Mouse (Mus musculus): Measurements from ENCODE around the gene Dgki. TPM values are rescaled to one million over a fixed set of nuclear protein-coding genes. Genes with fewer than 3 reads are reported as not detected.

Dgki gene
- total and polyA plus RNA-seq, 2 experiments from 2014 or later, result 4.6 to 26.9 TPM

DNA sequence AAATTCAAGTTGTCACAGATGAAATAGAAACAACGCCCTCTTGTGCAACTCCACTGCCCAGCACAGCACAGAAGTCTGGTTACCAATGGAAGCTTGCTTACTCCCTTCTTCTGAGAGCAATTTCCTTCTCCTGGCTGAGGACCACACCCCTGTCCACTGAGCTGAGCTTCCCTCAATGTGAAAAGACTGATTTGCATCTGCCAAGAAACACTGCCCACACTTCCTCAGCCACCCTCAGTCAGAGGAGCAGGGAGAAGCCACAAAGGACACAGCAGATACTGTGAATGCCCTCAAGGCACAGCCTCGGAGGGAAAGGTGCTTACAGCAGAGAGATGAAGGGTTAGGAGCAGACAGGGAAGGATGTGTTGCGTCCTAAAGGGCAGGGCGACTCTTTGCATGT lies 149.9 kb downstream of the Dgki start:
- 73% methylated on average over 4 of the region's 4 CpGs for WGBS
- H3K36me3 ChIP-seq (ENCODE audit: insufficient read depth, low read length), result no peaks in the 10 kb centered on the region
- ATAC-seq (ENCODE audit: low FRiP score) (no peak), DNase-seq (ENCODE audit: low spot score) (no peak)
- H3K4me2 ChIP-seq (ENCODE audit: low read depth, low read length, poor library complexity, severe bottlenecking), result no peak overlapping the region
- H3K27me3 ChIP-seq (ENCODE audit: insufficient read depth, low read length), result no peaks in the 10 kb centered on the region
- no peak overlapping the region for H3K4me3 ChIP-seq (ENCODE audit: low read depth, low read length)
- TF ChIP-seq CTCF (IDR thresholded peaks at IDR 0.05), result no peak
- no peaks in the 10 kb centered on the region for H3K9me3 ChIP-seq (ENCODE audit: low read length)
- no peak overlapping the region for H3K27ac ChIP-seq (ENCODE audit: low read depth, low read length)
- H3K9ac ChIP-seq (replicated peaks; ENCODE audit: low read length, poor library complexity, severe bottlenecking), result no peak overlapping the region
- H3K4me1 ChIP-seq (ENCODE audit: insufficient read depth, low read length), result no peaks in the 10 kb centered on the region

GRCm38 (mm10) chr6:37149196-37149595 lies 150.8 kb downstream of the Dgki start:
- Histone ChIP-seq H3K36me3 (ENCODE audit: insufficient read depth, low read length) (no peaks in the 10 kb centered on the region), H3K27ac (ENCODE audit: low read depth, low read length) (no peak overlapping the region), H3K9me3 (ENCODE audit: low read length) (no peaks in the 10 kb centered on the region), H3K4me2 (ENCODE audit: low read depth, low read length, poor library complexity, severe bottlenecking) (no peak overlapping the region), H3K27me3 (ENCODE audit: insufficient read depth, low read length) (no peaks in the 10 kb centered on the region), H3K4me3 (ENCODE audit: low read depth, low read length) (no peak overlapping the region), H3K9ac (replicated peaks; ENCODE audit: low read length, poor library complexity, severe bottlenecking) (no peak overlapping the region), H3K4me1 (ENCODE audit: insufficient read depth, low read length) (0 out of 2 replicates have a peak, but pooled peaks cover 2% of the 10 kb centered on the region)
- no peak for TF ChIP-seq CTCF (IDR thresholded peaks at IDR 0.05)
- ATAC-seq (ENCODE audit: low FRiP score), result no peak
- DNase-seq (ENCODE audit: low spot score), result no peak
- 95% methylated on average over 6 of the region's 6 CpGs for WGBS

GRCm38 (mm10) chr6:37147431-37148022 lies 152.5 kb downstream of the Dgki start:
- H3K36me3 ChIP-seq (ENCODE audit: insufficient read depth, low read length), result no peaks in the 10 kb centered on the region
- no peak overlapping the region for H3K27ac ChIP-seq (ENCODE audit: low read depth, low read length)
- WGBS, result 91% methylated on average over 4 of the region's 4 CpGs
- no peak overlapping the region for H3K4me3 ChIP-seq (ENCODE audit: low read depth, low read length)
- H3K4me2 ChIP-seq (ENCODE audit: low read depth, low read length, poor library complexity, severe bottlenecking), result no peak overlapping the region
- no peak for ATAC-seq (ENCODE audit: low FRiP score)
- H3K27me3 ChIP-seq (ENCODE audit: insufficient read depth, low read length), result no peaks in the 10 kb centered on the region
- H3K9me3 ChIP-seq (ENCODE audit: low read length), result no peaks in the 10 kb centered on the region
- DNase-seq (ENCODE audit: low spot score), result no peak
- 0 out of 2 replicates have a peak, but pooled peaks cover 2% of the 10 kb centered on the region for H3K4me1 ChIP-seq (ENCODE audit: insufficient read depth, low read length)
- TF ChIP-seq CTCF (IDR thresholded peaks at IDR 0.05), result no peak
- H3K9ac ChIP-seq (replicated peaks; ENCODE audit: low read length, poor library complexity, severe bottlenecking), result no peak overlapping the region

GRCm38 (mm10) chr6:37143867-37144163 lies 156.2 kb downstream of the Dgki start:
- H3K27me3 ChIP-seq (ENCODE audit: insufficient read depth, low read length), result no peaks in the 10 kb centered on the region
- ATAC-seq (ENCODE audit: low FRiP score) (no peak), DNase-seq (ENCODE audit: low spot score) (no peak)
- H3K27ac ChIP-seq (ENCODE audit: low read depth, low read length), result no peak overlapping the region
- H3K4me1 ChIP-seq (ENCODE audit: insufficient read depth, low read length), result 0 out of 2 replicates have a peak, but pooled peaks cover 2% of the 10 kb centered on the region
- no peak for TF ChIP-seq CTCF (IDR thresholded peaks at IDR 0.05)
- no peak overlapping the region for H3K9ac ChIP-seq (replicated peaks; ENCODE audit: low read length, poor library complexity, severe bottlenecking)
- H3K4me2 ChIP-seq (ENCODE audit: low read depth, low read length, poor library complexity, severe bottlenecking), result no peak overlapping the region
- no peaks in the 10 kb centered on the region for H3K9me3 ChIP-seq (ENCODE audit: low read length)
- WGBS, result 81% methylated on average over 4 of the region's 4 CpGs
- H3K36me3 ChIP-seq (ENCODE audit: insufficient read depth, low read length), result no peaks in the 10 kb centered on the region
- H3K4me3 ChIP-seq (ENCODE audit: low read depth, low read length), result no peak overlapping the region

DNA sequence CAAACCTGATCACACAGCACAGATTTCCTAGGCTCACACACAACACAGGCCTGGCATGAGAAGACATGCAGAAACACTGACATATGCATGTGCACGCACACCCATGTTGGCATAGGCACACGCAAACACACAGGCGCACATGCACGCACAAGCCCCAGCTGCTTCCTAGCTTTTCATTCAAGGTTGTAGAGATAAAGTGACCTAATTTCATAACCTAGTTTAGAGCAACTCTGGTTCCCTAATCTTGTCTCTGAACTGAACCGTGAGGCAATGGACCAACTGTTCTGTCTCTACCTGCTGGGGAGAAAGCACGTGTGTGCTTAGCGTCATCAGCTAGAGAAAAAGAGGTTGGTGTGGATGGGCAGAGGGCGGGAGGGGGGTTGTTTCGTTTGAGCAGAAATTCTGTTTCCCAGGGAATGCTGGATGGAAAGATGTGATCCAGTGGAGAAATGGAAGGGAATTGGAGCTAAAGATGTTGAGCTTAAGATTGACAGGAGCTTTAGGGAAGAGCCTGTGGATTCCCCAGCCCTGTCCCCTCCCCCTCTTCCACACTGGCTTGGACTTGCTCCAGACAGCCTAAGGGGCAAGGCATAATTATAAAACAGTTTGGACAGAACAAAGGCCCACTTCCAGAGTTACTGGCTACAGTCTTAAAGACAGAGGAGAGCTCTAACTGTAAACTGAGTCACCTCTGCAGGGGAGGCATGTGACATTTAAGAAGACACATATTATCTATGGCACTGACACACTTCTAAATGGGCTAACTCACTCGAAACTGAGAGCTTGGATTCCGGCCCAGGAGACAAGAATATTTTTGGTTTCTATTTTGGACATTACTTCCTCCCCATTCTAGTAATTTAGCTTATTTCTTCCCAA lies 156.8 kb downstream of the Dgki start:
- Histone ChIP-seq H3K4me2 (ENCODE audit: low read depth, low read length, poor library complexity, severe bottlenecking) (no peak overlapping the region), H3K4me1 (ENCODE audit: insufficient read depth, low read length) (0 out of 2 replicates have a peak, but pooled peaks cover 2% of the 10 kb centered on the region), H3K36me3 (ENCODE audit: insufficient read depth, low read length) (no peaks in the 10 kb centered on the region), H3K27me3 (ENCODE audit: insufficient read depth, low read length) (no peaks in the 10 kb centered on the region), H3K9me3 (ENCODE audit: low read length) (no peaks in the 10 kb centered on the region), H3K4me3 (ENCODE audit: low read depth, low read length) (no peak overlapping the region), H3K9ac (replicated peaks; ENCODE audit: low read length, poor library complexity, severe bottlenecking) (no peak overlapping the region), H3K27ac (ENCODE audit: low read depth, low read length) (no peak overlapping the region)
- TF ChIP-seq CTCF (IDR thresholded peaks at IDR 0.05), result no peak
- DNase-seq (ENCODE audit: low spot score) (peak; percentile 56), ATAC-seq (ENCODE audit: low FRiP score) (no peak; the same call in 1 of the 2 replicates)
- 73% methylated on average over 11 of the region's 11 CpGs for WGBS

DNA sequence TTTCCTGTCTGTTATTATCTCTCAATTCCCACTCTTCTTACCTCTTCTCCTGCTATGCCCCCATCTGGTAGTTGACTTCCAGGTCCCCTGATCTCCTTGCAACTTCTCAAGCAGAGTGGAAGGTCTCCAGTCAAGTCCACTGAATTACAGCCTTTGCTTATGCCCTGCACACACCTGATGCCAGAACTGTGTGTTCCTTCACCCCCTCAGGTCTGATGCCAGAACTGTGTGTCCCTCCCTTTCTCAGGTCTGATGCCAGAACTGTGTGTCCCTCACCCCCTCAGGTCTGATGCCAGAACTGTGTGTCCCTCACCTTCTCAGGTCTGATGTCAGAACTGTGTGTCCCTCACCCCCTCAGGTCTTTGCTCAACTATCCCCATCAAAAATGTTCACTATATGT lies 161.2 kb downstream of the Dgki start:
- Histone ChIP-seq H3K27me3 (ENCODE audit: insufficient read depth, low read length) (no peaks in the 10 kb centered on the region), H3K36me3 (ENCODE audit: insufficient read depth, low read length) (no peaks in the 10 kb centered on the region), H3K4me1 (ENCODE audit: insufficient read depth, low read length) (no peaks in the 10 kb centered on the region), H3K9me3 (ENCODE audit: low read length) (no peaks in the 10 kb centered on the region), H3K4me3 (ENCODE audit: low read depth, low read length) (no peak overlapping the region), H3K9ac (replicated peaks; ENCODE audit: low read length, poor library complexity, severe bottlenecking) (no peak overlapping the region), H3K27ac (ENCODE audit: low read depth, low read length) (no peak overlapping the region), H3K4me2 (ENCODE audit: low read depth, low read length, poor library complexity, severe bottlenecking) (no peak overlapping the region)
- no peak for TF ChIP-seq CTCF (IDR thresholded peaks at IDR 0.05)
- ATAC-seq (ENCODE audit: low FRiP score) (no peak), DNase-seq (ENCODE audit: low spot score) (no peak)
